Mouse (Mus musculus): Measurements from ENCODE around the gene Txndc16. TPM values are rescaled to one million over a fixed set of nuclear protein-coding genes. Genes with fewer than 3 reads are reported as not detected.

The Txndc16 gene
- polyA plus RNA-seq, 1 experiment from 2014 or later = 16.0 TPM

Other genes starting within 250 kb of the Txndc16 start
- 0.07 TPM in 1 of 2 replicates, not detected in the other for gene Ptger2, start 232.1 kb downstream of the Txndc16 start, polyA plus RNA-seq (2014; fragmentation: Nextera tagmentation; extraction: Ambion mirVana)
- gene Gpr137c, start 611 bp downstream of the Txndc16 start, polyA plus RNA-seq (2014; fragmentation: Nextera tagmentation; extraction: Ambion mirVana) = 3.7 and 4.4 TPM in 2 replicates
- gene Ero1l, start 98.4 kb upstream of the Txndc16 start, polyA plus RNA-seq (2014; fragmentation: Nextera tagmentation; extraction: Ambion mirVana) = 29.3 and 32.9 TPM in 2 replicates
- gene Psmc6, start 109.5 kb upstream of the Txndc16 start, polyA plus RNA-seq (2014; fragmentation: Nextera tagmentation; extraction: Ambion mirVana) = 237 and 242 TPM in 2 replicates
- gene Styx, start 130.8 kb upstream of the Txndc16 start, polyA plus RNA-seq (2014; fragmentation: Nextera tagmentation; extraction: Ambion mirVana) = 42.7 and 45.3 TPM in 2 replicates
- 54.7 and 58.3 TPM in 2 replicates for gene Gnpnat1, start 184.6 kb upstream of the Txndc16 start, polyA plus RNA-seq (2014; fragmentation: Nextera tagmentation; extraction: Ambion mirVana)

Measured in limb, embryonic 11.5 days (tissue).